9 mouse cellular contexts compared by ENCODE assay signal in genomic region chr11:78827546-78827945, GRCm38 (mm10). TPM values are rescaled to one million over a fixed set of nuclear protein-coding genes. Genes with fewer than 3 reads are reported as not detected.
A peak's percentile ranks its signal among the peaks of the same experiment; 100 is the strongest.
DNase-seq lines count a peak whose midpoint lies in the region; ATAC-seq and TF ChIP-seq lines count a peak whose summit lies in the region.
"Had no signal": no experiment of that assay in that cellular context is flagged by ENCODE, and none has a peak within 500 bp of the region (broad histone marks: within the 10 kb centered on the region; RNA-seq: fewer than 3 reads in every experiment).

No protein-coding gene starts in this region.

- no peak for ATAC-seq in heart, postnatal 0 days (ENCODE audit: insufficient read depth, low read depth)
- no peak for ATAC-seq in forebrain, embryonic 11.5 days (replicated peaks; ENCODE audit: low FRiP score)

- H3K36me3 ChIP-seq in heart, postnatal 0 days (replicated peaks; ENCODE audit: control insufficient read depth, insufficient read depth, low read length): no peaks in the 10 kb centered on the region
- H3K36me3 ChIP-seq in ES-Bruce4 (ENCODE audit: control insufficient read depth, insufficient read depth, low read length, poor library complexity, severe bottlenecking): no peaks in the 10 kb centered on the region
- no peaks in the 10 kb centered on the region for H3K36me3 ChIP-seq in forebrain, embryonic 11.5 days (ENCODE audit: control insufficient read depth, insufficient read depth, low read length)
- no peaks in the 10 kb centered on the region for H3K36me3 ChIP-seq in midbrain, embryonic 10.5 days

- DNase-seq in heart, postnatal 0 days (ENCODE audit: low spot score): no peak
- DNase-seq in heart, adult 9 months (ENCODE audit: low spot score in 2 of 2): no peak
- no peak for DNase-seq in forebrain, embryonic 11.5 days (ENCODE audit: low spot score)
- DNase-seq in midbrain, embryonic 10.5 days (ENCODE audit: low spot score): no peak
- DNase-seq in gastrocnemius, adult 18-20 months (ENCODE audit: low spot score): no peak
- no peak for DNase-seq in retina, embryonic 14.5 days (ENCODE audit: low spot score)
- DNase-seq in spleen, adult 18-20 months: no peak
- DNase-seq: right cerebral cortex, postnatal 14 days had no signal

- no peak overlapping the region for H3K27ac ChIP-seq in heart, postnatal 0 days (ENCODE audit: low read depth)
- no peak overlapping the region for H3K27ac ChIP-seq in ES-Bruce4 (ENCODE audit: insufficient read depth, low read length)
- H3K27ac ChIP-seq in forebrain, embryonic 11.5 days (ENCODE audit: low read depth, low read length): no peak overlapping the region
- H3K27ac ChIP-seq in midbrain, embryonic 10.5 days (replicated peaks): 0 out of 2 replicates have a peak overlapping the region, but pooled peaks have one; percentile 38

- no peaks in the 10 kb centered on the region for H3K9me3 ChIP-seq in heart, postnatal 0 days (replicated peaks; ENCODE audit: control insufficient read depth, low read length)
- H3K9me3 ChIP-seq in ES-Bruce4 (replicated peaks; ENCODE audit: control insufficient read depth, insufficient read depth, low read length, poor library complexity, severe bottlenecking): no peaks in the 10 kb centered on the region
- no peaks in the 10 kb centered on the region for H3K9me3 ChIP-seq in forebrain, embryonic 11.5 days (ENCODE audit: control insufficient read depth, low read length)
- H3K9me3 ChIP-seq in midbrain, embryonic 10.5 days (replicated peaks): no peaks in the 10 kb centered on the region

- H3K9ac ChIP-seq in heart, postnatal 0 days (replicated peaks; ENCODE audit: low read depth, low read length): no peak overlapping the region
- H3K9ac ChIP-seq in ES-Bruce4 (ENCODE audit: low read depth, poor library complexity, severe bottlenecking): peak overlapping the region; percentile 78
- H3K9ac ChIP-seq in forebrain, embryonic 11.5 days (ENCODE audit: low read length): no peak overlapping the region; the same call in 1 of the 2 replicates

- H3K4me3 ChIP-seq in heart, postnatal 0 days (ENCODE audit: low read depth, low read length): no peak overlapping the region
- H3K4me3 ChIP-seq in ES-Bruce4 (ENCODE audit: low read depth, low read length): no peak overlapping the region
- no peak overlapping the region for H3K4me3 ChIP-seq in forebrain, embryonic 11.5 days (ENCODE audit: low read depth, low read length)
- H3K4me3 ChIP-seq in midbrain, embryonic 10.5 days: peak overlapping the region; percentile 22; the same call in 1 of the 2 replicates

- H3K4me2 ChIP-seq in heart, postnatal 0 days (ENCODE audit: low read depth, low read length): peak overlapping the region; percentile 72; the same call in 1 of the 2 replicates
- H3K4me2 ChIP-seq in forebrain, embryonic 11.5 days (ENCODE audit: low read depth, low read length, severe bottlenecking): peak overlapping the region; percentile 68

- H3K27me3 ChIP-seq in heart, postnatal 0 days (ENCODE audit: control insufficient read depth, insufficient read depth, low read length): no peaks in the 10 kb centered on the region
- no peaks in the 10 kb centered on the region for H3K27me3 ChIP-seq in ES-Bruce4 (ENCODE audit: control insufficient read depth, insufficient read depth, low read length, poor library complexity, severe bottlenecking)
- H3K27me3 ChIP-seq in forebrain, embryonic 11.5 days (ENCODE audit: control insufficient read depth, insufficient read depth, low read length): no peaks in the 10 kb centered on the region
- H3K27me3 ChIP-seq in midbrain, embryonic 10.5 days (ENCODE audit: low read depth, poor library complexity, severe bottlenecking): no peaks in the 10 kb centered on the region

- TF ChIP-seq CTCF in heart, postnatal 0 days (IDR thresholded peaks at IDR 0.05; ENCODE audit: low read depth): no peak
- TF ChIP-seq CTCF in ES-Bruce4 (IDR thresholded peaks at IDR 0.05; ENCODE audit: low read depth, low read length): no peak

- no peak for TF ChIP-seq EP300 in heart, postnatal 0 days (IDR thresholded peaks at IDR 0.05; ENCODE audit: low read depth)
- TF ChIP-seq EP300 in ES-Bruce4 (IDR thresholded peaks at IDR 0.05; ENCODE audit: insufficient read depth, low read depth, low read length): no peak

- TF ChIP-seq POLR2A in ES-Bruce4 (IDR thresholded peaks at IDR 0.05; ENCODE audit: insufficient read depth, low read length): no peak

- H3K4me1 ChIP-seq in heart, postnatal 0 days (ENCODE audit: control insufficient read depth, insufficient read depth): peaks cover 29% of the 10 kb centered on the region
- H3K4me1 ChIP-seq in ES-Bruce4 (ENCODE audit: control insufficient read depth, insufficient read depth, low read length): no peaks in the 10 kb centered on the region
- peaks cover 6% of the 10 kb centered on the region; the same call in 1 of the 2 replicates for H3K4me1 ChIP-seq in forebrain, embryonic 11.5 days (replicated peaks; ENCODE audit: control insufficient read depth, insufficient read depth, low read length)
- H3K4me1 ChIP-seq in midbrain, embryonic 10.5 days: peaks cover 65% of the 10 kb centered on the region

- WGBS in heart, postnatal 0 days: 46% methylated on average over 7 of the region's 7 CpGs
- WGBS in forebrain, embryonic 11.5 days: 39% methylated on average over 7 of the region's 7 CpGs
- 35% methylated on average over 7 of the region's 7 CpGs for WGBS in midbrain, embryonic 10.5 days

RNA-seq across cellular contexts. Expression of gene Lyrm9, which starts 1.2 kb away (rescaled TPM):
- 6.9 TPM in 2 replicates for total RNA-seq in heart, postnatal 0 days (2014; rRNA removed; ENCODE audit: low replicate concordance)
- polyA plus RNA-seq in heart, postnatal 0 days (2015; fragmentation: Nextera tagmentation; extraction: Ambion mirVana): 47.0 and 51.7 TPM in 2 replicates
- polyA plus RNA-seq in ES-Bruce4 (2011; ENCODE audit: insufficient read depth, insufficient read length, low read depth, missing spikeins): 20.8 and 21.2 TPM in 2 replicates
- polyA plus RNA-seq in forebrain, embryonic 11.5 days (2014; fragmentation: Nextera tagmentation; extraction: Ambion mirVana): 18.6 and 23.4 TPM in 2 replicates
- polyA plus RNA-seq in midbrain, embryonic 10.5 days (2016; fragmentation: Nextera tagmentation; extraction: Ambion mirVana): 20.7 and 21.8 TPM in 2 replicates
- 10 to 100 TPM; 12.3 to 17.3 TPM for total RNA-seq in gastrocnemius, adult 18-20 months (2021)
